Mouse (Mus musculus) kidney, embryonic 16.5 days (tissue): ENCODE measurements at regions not wholly inside any gene's neighbourhood (a gene's known extent, or its start where the extent isn't known, plus 50 kb on each side); places are given as distances from the start of the nearest gene placed in this dataset.
A peak's percentile ranks its signal among the peaks of the same experiment; 100 is the strongest.

Experiments used
- ATAC-seq: fragments of 200-750 bp; cut with Nextera tagmentation; 2 replicates; pipeline ENCODE4 v1.8.0; 2017; ENCODE audit warnings: moderate TSS enrichment; ENCODE audit not compliant: low FRiP score, low TSS enrichment
- H3K27ac ChIP-seq: fragments of 300-500 bp; sonication (generic); 2 replicates; pipeline ENCODE4 v1.5.1; 2014; ENCODE audit warnings: low read length
- H3K27me3 ChIP-seq: fragments of 300-500 bp; sonication (generic); 2 replicates; pipeline ENCODE4 v1.6.1; 2014; ENCODE audit warnings: low read length, control low read depth, mixed read lengths; ENCODE audit not compliant: insufficient read depth
- H3K36me3 ChIP-seq: fragments of 300-500 bp; sonication (generic); 2 replicates; pipeline ENCODE4 v1.6.1; 2014; ENCODE audit warnings: low read length, control low read depth, mixed read lengths; ENCODE audit not compliant: insufficient read depth
- H3K4me1 ChIP-seq: fragments of 300-500 bp; sonication (generic); 2 replicates; pipeline ENCODE4 v1.6.1; 2014; ENCODE audit warnings: low read length, control low read depth, mixed read lengths; ENCODE audit not compliant: insufficient read depth
- H3K4me2 ChIP-seq: fragments of 300-500 bp; sonication (generic); replicated peaks from 2 replicates; pipeline ENCODE4 v1.6.1; 2014; ENCODE audit warnings: low read depth, low read length
- H3K4me3 ChIP-seq: fragments of 300-500 bp; sonication (generic); 2 replicates; pipeline ENCODE4 v1.5.1; 2014; ENCODE audit warnings: mild to moderate bottlenecking, low read length
- H3K9ac ChIP-seq: fragments of 300-500 bp; sonication (generic); replicated peaks from 2 replicates; pipeline ENCODE4 v1.6.1; 2014; ENCODE audit warnings: low read length
- H3K9me3 ChIP-seq: fragments of 300-500 bp; sonication (generic); 2 replicates; pipeline ENCODE4 v1.6.1; 2016; ENCODE audit warnings: low read length, control low read depth
- WGBS: fragments of 180-500 bp; shearing (Covaris S2); extraction: QIAGEN DNeasy Blood & Tissue Kit; methylation state at CpG from one replicate; pipeline ENCODE4 v1.1.7; 2014; 5-methylcytosine and 5-hydroxymethylcytosine counted together

- 86% methylated on average over 8 of the region's 8 CpGs for WGBS
- no peak overlapping the region for H3K9ac ChIP-seq
- H3K27me3 ChIP-seq = no peaks in the 10 kb centered on the region
- no peaks in the 10 kb centered on the region for H3K9me3 ChIP-seq
- H3K4me1 ChIP-seq = no peaks in the 10 kb centered on the region
- no peak overlapping the region for H3K4me3 ChIP-seq
- ATAC-seq = no peak
- H3K27ac ChIP-seq = no peak overlapping the region
- H3K4me2 ChIP-seq = no peak overlapping the region
- no peaks in the 10 kb centered on the region for H3K36me3 ChIP-seq
Observed at GRCm38 (mm10) chr3:19458386-19458785, 170.1 kb downstream of the 1700064H15Rik start.

- H3K4me1 ChIP-seq = no peaks in the 10 kb centered on the region
- 89% methylated on average over 2 of the region's 2 CpGs for WGBS
- H3K27me3 ChIP-seq = no peaks in the 10 kb centered on the region
- H3K36me3 ChIP-seq = no peaks in the 10 kb centered on the region
- H3K9me3 ChIP-seq = no peaks in the 10 kb centered on the region
- H3K4me3 ChIP-seq = no peak overlapping the region
- ATAC-seq = no peak
- no peak overlapping the region for H3K9ac ChIP-seq
- no peak overlapping the region for H3K4me2 ChIP-seq
- H3K27ac ChIP-seq = no peak overlapping the region
Observed at GRCm38 (mm10) chr3:19457431-19457830, 171.0 kb downstream of the 1700064H15Rik start.

DNA sequence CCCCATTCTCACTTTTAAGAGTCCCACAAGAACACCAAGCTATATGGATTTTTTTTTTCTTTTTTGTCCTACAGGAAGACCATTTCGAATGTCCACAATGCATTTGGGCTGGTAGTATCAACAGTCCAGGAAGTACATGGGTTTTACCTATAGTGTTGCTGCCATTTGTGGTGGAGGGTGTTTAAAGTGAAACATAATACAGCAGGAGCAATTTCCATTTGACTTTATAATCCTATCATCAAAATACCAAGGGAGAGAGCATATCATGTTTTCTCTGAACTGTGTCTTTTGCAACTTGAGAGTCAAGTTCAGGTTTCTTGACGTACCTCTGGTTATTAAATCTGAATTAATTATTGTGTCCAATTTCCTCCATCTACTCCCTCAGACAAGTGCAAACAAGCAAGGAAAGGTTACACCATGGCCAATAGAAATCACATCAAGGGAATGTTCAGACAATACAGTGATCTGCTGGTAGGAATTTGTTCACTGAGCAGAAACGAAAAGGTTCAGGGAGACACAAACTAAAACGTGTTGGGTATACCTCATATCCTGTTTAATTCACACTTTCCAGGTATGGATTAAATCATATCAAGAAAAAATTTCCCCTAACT lies 172.5 kb downstream of the 1700064H15Rik start:
- no peaks in the 10 kb centered on the region for H3K4me1 ChIP-seq
- no peak overlapping the region for H3K27ac ChIP-seq
- 43% methylated on average over 4 of the region's 4 CpGs for WGBS
- H3K27me3 ChIP-seq = no peaks in the 10 kb centered on the region
- H3K4me3 ChIP-seq = no peak overlapping the region
- H3K9me3 ChIP-seq = no peaks in the 10 kb centered on the region
- H3K36me3 ChIP-seq = no peaks in the 10 kb centered on the region
- peak; percentile 59; the same call in 1 of the 2 replicates for ATAC-seq
- H3K4me2 ChIP-seq = no peak overlapping the region
- no peak overlapping the region for H3K9ac ChIP-seq

DNA sequence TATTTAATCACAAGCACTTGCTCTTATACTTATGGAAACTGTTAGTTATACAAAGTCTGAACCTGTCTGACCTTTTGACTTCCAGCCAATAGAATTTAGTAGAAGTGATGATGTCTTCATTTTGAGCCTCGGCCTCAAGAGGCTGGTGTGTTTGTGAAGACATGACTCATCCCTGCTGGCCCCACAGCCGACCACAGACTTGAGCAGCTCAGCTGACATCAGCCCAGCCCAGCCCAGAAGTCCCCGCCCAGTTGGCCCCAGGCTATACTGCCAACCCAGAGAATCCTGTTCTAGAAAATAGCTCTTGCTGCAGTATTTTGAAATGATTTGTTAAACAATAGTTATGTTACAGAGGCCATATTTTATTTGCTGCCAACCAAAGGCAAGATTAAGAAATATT lies 177.5 kb downstream of the 1700064H15Rik start:
- no peak overlapping the region for H3K4me3 ChIP-seq
- no peaks in the 10 kb centered on the region for H3K36me3 ChIP-seq
- no peaks in the 10 kb centered on the region for H3K4me1 ChIP-seq
- H3K27me3 ChIP-seq = no peaks in the 10 kb centered on the region
- WGBS = 42% methylated on average over 3 of the region's 3 CpGs
- H3K9ac ChIP-seq = no peak overlapping the region
- ATAC-seq = no peak
- H3K4me2 ChIP-seq = no peak overlapping the region
- H3K9me3 ChIP-seq = no peaks in the 10 kb centered on the region
- no peak overlapping the region for H3K27ac ChIP-seq

DNA sequence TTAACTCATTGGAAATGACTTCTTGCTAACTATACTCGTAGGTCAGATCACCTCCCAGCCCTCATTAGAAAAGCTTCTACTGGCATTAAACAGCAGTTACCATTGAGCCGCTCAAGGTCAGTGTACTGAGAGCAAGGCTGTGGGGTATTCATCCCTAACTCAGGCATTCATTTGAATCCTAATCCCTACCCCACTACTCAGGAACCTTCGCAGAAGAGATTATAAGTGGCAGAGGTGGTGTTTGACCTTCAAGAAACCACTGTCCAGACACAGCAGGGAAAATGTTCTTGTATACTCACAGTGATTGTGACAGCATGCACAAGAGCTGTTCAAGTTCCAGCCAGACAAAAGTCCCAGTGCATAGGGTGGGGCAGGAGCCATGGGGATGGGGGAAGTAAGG lies 179.5 kb downstream of the 1700064H15Rik start:
- Histone ChIP-seq H3K9me3 (no peaks in the 10 kb centered on the region), H3K9ac (no peak overlapping the region), H3K27me3 (no peaks in the 10 kb centered on the region), H3K4me3 (no peak overlapping the region), H3K36me3 (no peaks in the 10 kb centered on the region), H3K4me1 (no peaks in the 10 kb centered on the region), H3K27ac (no peak overlapping the region), H3K4me2 (no peak overlapping the region)
- WGBS = 89% methylated on average over 3 of the region's 3 CpGs
- ATAC-seq = no peak

DNA sequence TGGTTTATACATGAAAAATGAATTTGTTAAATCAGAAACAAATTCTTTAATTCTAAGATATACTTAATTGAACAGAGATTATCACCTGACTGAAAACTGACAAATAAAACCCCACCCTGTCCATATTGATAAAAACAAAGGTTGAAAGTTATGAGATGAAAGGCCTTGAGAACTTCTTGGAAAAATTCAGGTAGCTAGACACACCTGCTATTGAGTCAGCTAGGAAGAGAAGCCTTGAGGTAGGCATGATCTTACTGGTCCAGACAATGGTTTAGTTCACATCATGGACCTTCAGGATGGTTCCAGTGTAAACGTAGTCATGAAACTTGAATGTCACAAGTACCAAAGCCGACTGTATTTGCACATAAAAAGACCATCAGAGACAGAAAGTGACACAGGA lies 180.3 kb downstream of the 1700064H15Rik start:
- no peaks in the 10 kb centered on the region for H3K4me1 ChIP-seq
- no peaks in the 10 kb centered on the region for H3K36me3 ChIP-seq
- no peaks in the 10 kb centered on the region for H3K27me3 ChIP-seq
- WGBS = 89% methylated on average over 2 of the region's 2 CpGs
- no peak overlapping the region for H3K27ac ChIP-seq
- H3K4me3 ChIP-seq = no peak overlapping the region
- no peak overlapping the region for H3K9ac ChIP-seq
- no peak for ATAC-seq
- H3K4me2 ChIP-seq = no peak overlapping the region
- no peaks in the 10 kb centered on the region for H3K9me3 ChIP-seq

- Histone ChIP-seq H3K9ac (no peak overlapping the region), H3K4me1 (no peaks in the 10 kb centered on the region)
- WGBS = 68% methylated on average over 1 of the region's 1 CpGs
Observed at GRCm38 (mm10) chr3:19447733-19448132, 180.7 kb downstream of the 1700064H15Rik start.

GRCm38 (mm10) chr3:19444914-19445313 lies 183.6 kb downstream of the 1700064H15Rik start:
- Histone ChIP-seq H3K9ac (no peak overlapping the region), H3K27me3 (no peaks in the 10 kb centered on the region), H3K9me3 (no peaks in the 10 kb centered on the region), H3K4me2 (no peak overlapping the region), H3K4me1 (no peaks in the 10 kb centered on the region), H3K36me3 (no peaks in the 10 kb centered on the region), H3K4me3 (no peak overlapping the region), H3K27ac (no peak overlapping the region)
- no peak for ATAC-seq
- 46% methylated on average over 2 of the region's 2 CpGs for WGBS

More at GRCm38 (mm10) chr3:19447733-19448132, 180.7 kb downstream of the 1700064H15Rik start:
- Histone ChIP-seq H3K27ac (no peak overlapping the region), H3K9me3 (no peaks in the 10 kb centered on the region), H3K27me3 (no peaks in the 10 kb centered on the region), H3K4me2 (no peak overlapping the region), H3K4me3 (no peak overlapping the region), H3K36me3 (no peaks in the 10 kb centered on the region)
- ATAC-seq = no peak

DNA sequence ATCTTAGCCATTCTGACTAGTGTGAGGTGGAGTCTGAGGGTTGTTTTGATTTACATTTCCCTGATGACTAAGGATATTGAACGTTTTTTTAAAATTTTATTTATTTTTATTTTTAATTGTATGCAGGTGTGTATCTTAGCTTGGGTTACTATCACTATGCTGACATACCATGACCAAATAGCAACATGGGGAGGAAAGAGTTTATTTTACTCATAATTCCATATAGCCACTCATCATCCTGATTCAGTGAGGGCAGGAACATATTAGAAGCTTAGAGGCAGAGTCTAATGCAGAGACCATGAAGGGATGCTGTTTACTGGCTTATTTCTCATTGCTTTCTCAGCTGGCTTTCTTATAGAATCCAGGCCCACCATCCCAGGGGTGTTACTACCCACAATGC lies 186.7 kb downstream of the 1700064H15Rik start:
- H3K4me2 ChIP-seq = no peak overlapping the region
- no peak for ATAC-seq
- H3K4me3 ChIP-seq = no peak overlapping the region
- H3K36me3 ChIP-seq = no peaks in the 10 kb centered on the region
- no peak overlapping the region for H3K27ac ChIP-seq
- H3K4me1 ChIP-seq = no peaks in the 10 kb centered on the region
- no peaks in the 10 kb centered on the region for H3K27me3 ChIP-seq
- 67% methylated on average over 1 of the region's 1 CpGs for WGBS
- no peak overlapping the region for H3K9ac ChIP-seq
- no peaks in the 10 kb centered on the region for H3K9me3 ChIP-seq

- H3K36me3 ChIP-seq = no peaks in the 10 kb centered on the region
- H3K4me2 ChIP-seq = no peak overlapping the region
- ATAC-seq = no peak
- H3K4me3 ChIP-seq = no peak overlapping the region
- H3K27ac ChIP-seq = no peak overlapping the region
- no peaks in the 10 kb centered on the region for H3K4me1 ChIP-seq
- 85% methylated on average over 4 of the region's 4 CpGs for WGBS
- H3K9me3 ChIP-seq = no peaks in the 10 kb centered on the region
- no peak overlapping the region for H3K9ac ChIP-seq
- H3K27me3 ChIP-seq = no peaks in the 10 kb centered on the region
Observed at GRCm38 (mm10) chr3:19430159-19430558, 198.3 kb downstream of the 1700064H15Rik start.
